Mouse (Mus musculus): ENCODE measurements around the gene Bahd1.

DNA sequence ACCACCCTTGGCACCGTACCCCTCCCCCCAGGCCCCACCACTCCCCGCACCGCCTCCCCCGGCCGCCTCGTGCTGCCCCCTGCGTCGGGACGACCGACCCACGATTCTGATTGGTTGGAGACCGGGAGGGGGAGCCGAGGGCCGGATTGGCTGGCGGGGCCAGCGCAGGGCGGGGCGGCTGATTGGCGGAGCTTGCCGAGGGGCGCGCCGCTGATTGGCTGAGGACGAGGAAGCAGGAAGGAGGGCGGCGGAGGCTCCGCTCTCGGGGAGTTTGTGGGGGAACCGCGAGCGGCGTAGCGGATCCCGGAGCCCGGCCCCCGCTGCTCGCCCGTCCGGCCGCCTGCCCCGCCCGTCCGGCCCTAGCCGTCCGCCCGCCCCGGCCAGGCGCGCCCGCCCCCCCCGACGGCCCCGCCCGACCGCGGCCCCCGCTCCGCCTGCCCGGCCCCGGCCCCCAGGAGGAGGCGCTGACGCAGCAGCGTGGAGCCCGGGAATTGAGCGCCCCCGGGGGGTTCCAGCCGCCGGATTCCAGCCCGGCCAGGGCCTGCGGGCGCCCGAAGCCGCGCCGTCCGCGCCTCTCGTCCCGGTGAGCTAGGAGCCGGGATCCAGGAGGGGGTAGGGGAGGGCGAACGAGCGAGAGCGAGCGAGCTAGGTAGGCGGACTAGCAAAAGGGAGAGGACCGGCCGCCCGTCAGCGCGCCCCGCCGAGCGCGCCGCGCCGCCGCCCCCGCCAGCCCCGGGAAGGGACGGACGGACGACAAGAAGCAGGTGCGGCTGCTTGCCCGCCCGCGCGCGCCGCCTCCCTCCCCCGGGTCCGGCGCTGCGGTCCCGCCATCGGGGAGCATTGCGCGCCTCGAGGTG lies 1.2 kb downstream of the Bahd1 start:
- TF ChIP-seq PAX5 (IDR thresholded peaks at IDR 0.05; ENCODE audit: low read length) (no peak), ZMIZ1 (IDR thresholded peaks at IDR 0.05; ENCODE audit: low read depth, low read length) (no peak), POLR2A (IDR thresholded peaks at IDR 0.05; ENCODE audit: low read depth, low read length) (peak; percentile 54), CTCF (conservative IDR thresholded peaks at IDR 0.05 in 1 of 2, IDR thresholded peaks at IDR 0.05 in 1 of 2; ENCODE audit: low read depth in 2 of 2, low read length in 2 of 2) (peak in 1 of 2 experiments; percentile 23; a peak in 2 of 4 replicates), ZC3H11A (IDR thresholded peaks at IDR 0.05; ENCODE audit: low read depth, low read length) (no peak), NRF1 (IDR thresholded peaks at IDR 0.05; ENCODE audit: low read depth, low read length) (peak; percentile 24; the same call in 1 of the 2 replicates)
